Mouse (Mus musculus): Measurements from ENCODE around the gene Tyw1. TPM values are rescaled to one million over a fixed set of nuclear protein-coding genes. Genes with fewer than 3 reads are reported as not detected.

Gene Tyw1
- polyA plus RNA-seq, 1 experiment: 11.7 TPM

- H3K4me3 ChIP-seq (replicated peaks; ENCODE audit: control insufficient read depth, low read depth, low read length): no peak overlapping the region
- H3K4me1 ChIP-seq (ENCODE audit: control insufficient read depth, insufficient read depth, low read length): no peaks in the 10 kb centered on the region
- WGBS: 89% methylated on average over 12 of the region's 12 CpGs
- H3K27ac ChIP-seq (ENCODE audit: control insufficient read depth, insufficient read depth, low read depth, low read length, poor library complexity): no peak overlapping the region
- no peak for TF ChIP-seq POLR2A (IDR thresholded peaks at IDR 0.05; ENCODE audit: borderline replicate concordance, control insufficient read depth, low read depth, low read length)
- no peak for TF ChIP-seq CTCF (IDR thresholded peaks at IDR 0.05; ENCODE audit: control insufficient read depth, insufficient read depth, low read length)
Measured at GRCm38 (mm10) chr5:130290775-130291174, 35.4 kb downstream of the Tyw1 start.

- TF ChIP-seq POLR2A (IDR thresholded peaks at IDR 0.05; ENCODE audit: borderline replicate concordance, control insufficient read depth, low read depth, low read length) (no peak), CTCF (IDR thresholded peaks at IDR 0.05; ENCODE audit: control insufficient read depth, insufficient read depth, low read length) (no peak)
- Histone ChIP-seq H3K4me3 (replicated peaks; ENCODE audit: control insufficient read depth, low read depth, low read length) (no peak overlapping the region), H3K4me1 (ENCODE audit: control insufficient read depth, insufficient read depth, low read length) (no peaks in the 10 kb centered on the region), H3K27ac (ENCODE audit: control insufficient read depth, insufficient read depth, low read depth, low read length, poor library complexity) (no peak overlapping the region)
- 90% methylated on average over 4 of the region's 4 CpGs for WGBS
Measured at GRCm38 (mm10) chr5:130292976-130293375, 37.6 kb downstream of the Tyw1 start.

GRCm38 (mm10) chr5:130293941-130294340 lies 38.5 kb downstream of the Tyw1 start:
- WGBS: 88% methylated on average over 5 of the region's 5 CpGs
- no peak for TF ChIP-seq CTCF (IDR thresholded peaks at IDR 0.05; ENCODE audit: control insufficient read depth, insufficient read depth, low read length)
- TF ChIP-seq POLR2A (IDR thresholded peaks at IDR 0.05; ENCODE audit: borderline replicate concordance, control insufficient read depth, low read depth, low read length): no peak

GRCm38 (mm10) chr5:130294598-130294997 lies 39.2 kb downstream of the Tyw1 start:
- no peak for TF ChIP-seq CTCF (IDR thresholded peaks at IDR 0.05; ENCODE audit: control insufficient read depth, insufficient read depth, low read length)
- no peak for TF ChIP-seq POLR2A (IDR thresholded peaks at IDR 0.05; ENCODE audit: borderline replicate concordance, control insufficient read depth, low read depth, low read length)
- Histone ChIP-seq H3K27ac (ENCODE audit: control insufficient read depth, insufficient read depth, low read depth, low read length, poor library complexity) (no peak overlapping the region), H3K4me1 (ENCODE audit: control insufficient read depth, insufficient read depth, low read length) (no peaks in the 10 kb centered on the region), H3K4me3 (replicated peaks; ENCODE audit: control insufficient read depth, low read depth, low read length) (no peak overlapping the region)
- WGBS: 90% methylated on average over 6 of the region's 6 CpGs

More at GRCm38 (mm10) chr5:130293941-130294340, 38.5 kb downstream of the Tyw1 start:
- no peak overlapping the region for H3K4me3 ChIP-seq (replicated peaks; ENCODE audit: control insufficient read depth, low read depth, low read length)
- H3K4me1 ChIP-seq (ENCODE audit: control insufficient read depth, insufficient read depth, low read length): no peaks in the 10 kb centered on the region
- no peak overlapping the region for H3K27ac ChIP-seq (ENCODE audit: control insufficient read depth, insufficient read depth, low read depth, low read length, poor library complexity)

- no peak for TF ChIP-seq POLR2A (IDR thresholded peaks at IDR 0.05; ENCODE audit: borderline replicate concordance, control insufficient read depth, low read depth, low read length)
- TF ChIP-seq CTCF (IDR thresholded peaks at IDR 0.05; ENCODE audit: control insufficient read depth, insufficient read depth, low read length): no peak
- Histone ChIP-seq H3K4me3 (replicated peaks; ENCODE audit: control insufficient read depth, low read depth, low read length) (no peak overlapping the region), H3K4me1 (ENCODE audit: control insufficient read depth, insufficient read depth, low read length) (no peaks in the 10 kb centered on the region), H3K27ac (ENCODE audit: control insufficient read depth, insufficient read depth, low read depth, low read length, poor library complexity) (no peak overlapping the region)
- 84% methylated on average over 5 of the region's 5 CpGs for WGBS
Measured at GRCm38 (mm10) chr5:130296071-130296470, 40.7 kb downstream of the Tyw1 start.

GRCm38 (mm10) chr5:130298831-130299460 lies 43.5 kb downstream of the Tyw1 start:
- Histone ChIP-seq H3K27ac (ENCODE audit: control insufficient read depth, insufficient read depth, low read depth, low read length, poor library complexity) (no peak overlapping the region), H3K4me3 (replicated peaks; ENCODE audit: control insufficient read depth, low read depth, low read length) (no peak overlapping the region), H3K4me1 (ENCODE audit: control insufficient read depth, insufficient read depth, low read length) (no peaks in the 10 kb centered on the region)
- WGBS: 92% methylated on average over 9 of the region's 9 CpGs
- TF ChIP-seq CTCF (IDR thresholded peaks at IDR 0.05; ENCODE audit: control insufficient read depth, insufficient read depth, low read length) (no peak), POLR2A (IDR thresholded peaks at IDR 0.05; ENCODE audit: borderline replicate concordance, control insufficient read depth, low read depth, low read length) (no peak)

- WGBS: 92% methylated on average over 8 of the region's 8 CpGs
- H3K4me1 ChIP-seq (ENCODE audit: control insufficient read depth, insufficient read depth, low read length): no peaks in the 10 kb centered on the region
Measured at GRCm38 (mm10) chr5:130299526-130299925, 44.1 kb downstream of the Tyw1 start.

GRCm38 (mm10) chr5:130303611-130304010 lies 48.2 kb downstream of the Tyw1 start:
- Histone ChIP-seq H3K4me3 (replicated peaks; ENCODE audit: control insufficient read depth, low read depth, low read length) (no peak overlapping the region), H3K27ac (ENCODE audit: control insufficient read depth, insufficient read depth, low read depth, low read length, poor library complexity) (no peak overlapping the region), H3K4me1 (ENCODE audit: control insufficient read depth, insufficient read depth, low read length) (no peaks in the 10 kb centered on the region)
- TF ChIP-seq POLR2A (IDR thresholded peaks at IDR 0.05; ENCODE audit: borderline replicate concordance, control insufficient read depth, low read depth, low read length): no peak
- TF ChIP-seq CTCF (IDR thresholded peaks at IDR 0.05; ENCODE audit: control insufficient read depth, insufficient read depth, low read length): no peak
- 93% methylated on average over 6 of the region's 6 CpGs for WGBS

More at GRCm38 (mm10) chr5:130299526-130299925, 44.1 kb downstream of the Tyw1 start:
- Histone ChIP-seq H3K4me3 (replicated peaks; ENCODE audit: control insufficient read depth, low read depth, low read length) (no peak overlapping the region), H3K27ac (ENCODE audit: control insufficient read depth, insufficient read depth, low read depth, low read length, poor library complexity) (no peak overlapping the region)
- TF ChIP-seq CTCF (IDR thresholded peaks at IDR 0.05; ENCODE audit: control insufficient read depth, insufficient read depth, low read length) (no peak), POLR2A (IDR thresholded peaks at IDR 0.05; ENCODE audit: borderline replicate concordance, control insufficient read depth, low read depth, low read length) (no peak)
